Mouse (Mus musculus) neural tube, embryonic 11.5 days (tissue): ENCODE measurements around the gene Btnl9. TPM values are rescaled to one million over a fixed set of nuclear protein-coding genes. Genes with fewer than 3 reads are reported as not detected.

ENCODE experiments used
- ATAC-seq: fragments of 200-750 bp; cut with Nextera tagmentation; 2 replicates; pipeline ENCODE4 v1.8.0; 2017; ENCODE audit warnings: moderate number of reproducible peaks, mild to moderate bottlenecking, moderate TSS enrichment, moderate library complexity; ENCODE audit not compliant: insufficient read depth, low FRiP score, low TSS enrichment
- DNase-seq: peaks from one replicate; pipeline ENCODE4 v3.0.0-alpha.2; 2015; ENCODE audit warnings: low spot score
- H3K27ac ChIP-seq: fragments of 300-500 bp; sonication (generic); 2 replicates; pipeline ENCODE4 v1.5.1; 2014; ENCODE audit warnings: low read depth, mild to moderate bottlenecking, low read length
- H3K27me3 ChIP-seq: fragments of 300-500 bp; sonication (generic); 2 replicates; pipeline ENCODE4 v1.6.1; 2014; ENCODE audit warnings: mild to moderate bottlenecking, low read length, mixed read lengths; ENCODE audit not compliant: control insufficient read depth, insufficient read depth
- H3K36me3 ChIP-seq: fragments of 300-500 bp; sonication (generic); 2 replicates; pipeline ENCODE4 v1.6.1; 2014; ENCODE audit warnings: mild to moderate bottlenecking, low read length, moderate library complexity, mixed read lengths; ENCODE audit not compliant: control insufficient read depth, insufficient read depth
- H3K4me1 ChIP-seq: fragments of 300-500 bp; sonication (generic); 2 replicates; pipeline ENCODE4 v1.6.1; 2014; ENCODE audit warnings: low read length, mixed read lengths; ENCODE audit not compliant: control insufficient read depth, insufficient read depth
- H3K4me2 ChIP-seq: fragments of 300-500 bp; sonication (generic); 2 replicates; pipeline ENCODE4 v1.6.1; 2014; ENCODE audit warnings: low read depth, mild to moderate bottlenecking, moderate library complexity
- H3K4me3 ChIP-seq: fragments of 300-500 bp; sonication (generic); 2 replicates; pipeline ENCODE4 v1.5.1; 2014; ENCODE audit warnings: low read depth, low read length
- H3K9ac ChIP-seq: fragments of 300-500 bp; sonication (generic); 2 replicates; pipeline ENCODE4 v1.6.1; 2014; ENCODE audit warnings: mild to moderate bottlenecking, low read length
- H3K9me3 ChIP-seq: fragments of 300-500 bp; sonication (generic); 2 replicates; pipeline ENCODE4 v1.6.1; 2016; ENCODE audit warnings: low read length; ENCODE audit not compliant: control insufficient read depth
- WGBS: fragments of 180-500 bp; shearing (Covaris S2); extraction: QIAGEN DNeasy Blood & Tissue Kit; methylation state at CpG from one replicate; pipeline ENCODE4 v1.1.7; 2014; 5-methylcytosine and 5-hydroxymethylcytosine counted together
- polyA plus RNA-seq: library from polyadenylated mRNA; unstranded; fragments of >200 nt; fragmentation: Nextera tagmentation; extraction: Ambion mirVana; gene quantifications from 2 replicates; pipeline ENCODE4 v1.2.1, GENCODE M21; 2014

The Btnl9 gene
- polyA plus RNA-seq, 1 experiment from 2014 or later = 0.21 TPM

- no peaks in the 10 kb centered on the region for H3K27me3 ChIP-seq
- H3K9me3 ChIP-seq = no peaks in the 10 kb centered on the region
- H3K9ac ChIP-seq = no peak overlapping the region
- WGBS = 93% methylated on average over 2 of the region's 2 CpGs
- no peak overlapping the region for H3K4me2 ChIP-seq
- H3K36me3 ChIP-seq = no peaks in the 10 kb centered on the region
- H3K27ac ChIP-seq = no peak overlapping the region
- ATAC-seq = no peak
- DNase-seq = no peak
- no peaks in the 10 kb centered on the region for H3K4me1 ChIP-seq
- no peak overlapping the region for H3K4me3 ChIP-seq
Observed at GRCm38 (mm10) chr11:49156821-49157814, 29.8 kb downstream of the Btnl9 start.

- ATAC-seq (no peak), DNase-seq (no peak)
- 80% methylated on average over 1 of the region's 1 CpGs for WGBS
- Histone ChIP-seq H3K4me1 (no peaks in the 10 kb centered on the region), H3K27ac (no peak within 1 kb of the TSS), H3K36me3 (no peaks in the 10 kb centered on the region), H3K4me2 (no peak within 1 kb of the TSS), H3K9ac (no peak within 1 kb of the TSS), H3K9me3 (no peaks in the 10 kb centered on the region), H3K4me3 (no peak within 1 kb of the TSS), H3K27me3 (no peaks in the 10 kb centered on the region)
Observed at GRCm38 (mm10) chr11:49154077-49154476, 32.9 kb downstream of the Btnl9 start, which contains the start of gene Olfr1394. Olfr1394 (plus strand) TSS chr11:49154377.

- Histone ChIP-seq H3K4me2 (no peak within 1 kb of the TSS), H3K4me1 (no peaks in the 10 kb centered on the region), H3K9me3 (no peaks in the 10 kb centered on the region), H3K4me3 (no peak within 1 kb of the TSS), H3K9ac (no peak within 1 kb of the TSS), H3K36me3 (no peaks in the 10 kb centered on the region), H3K27me3 (no peaks in the 10 kb centered on the region), H3K27ac (no peak within 1 kb of the TSS)
- ATAC-seq (no peak), DNase-seq (no peak)
- WGBS = 93% methylated on average over 6 of the region's 6 CpGs
Observed at GRCm38 (mm10) chr11:49141974-49142373, 45.0 kb downstream of the Btnl9 start, which contains the start of gene Olfr1395. Olfr1395 (plus strand) TSS chr11:49142274.

- no peak overlapping the region for H3K4me2 ChIP-seq
- no peaks in the 10 kb centered on the region for H3K27me3 ChIP-seq
- 92% methylated on average over 2 of the region's 2 CpGs for WGBS
- no peaks in the 10 kb centered on the region for H3K4me1 ChIP-seq
- no peak overlapping the region for H3K27ac ChIP-seq
- no peak overlapping the region for H3K4me3 ChIP-seq
- H3K36me3 ChIP-seq = no peaks in the 10 kb centered on the region
- H3K9me3 ChIP-seq = no peaks in the 10 kb centered on the region
- H3K9ac ChIP-seq = no peak overlapping the region
- ATAC-seq (no peak), DNase-seq (no peak)
Observed at GRCm38 (mm10) chr11:49124169-49124568, 62.8 kb downstream of the Btnl9 start.

- Histone ChIP-seq H3K4me2 (no peak overlapping the region), H3K9ac (no peak overlapping the region), H3K36me3 (no peaks in the 10 kb centered on the region), H3K4me1 (no peaks in the 10 kb centered on the region), H3K27ac (no peak overlapping the region), H3K27me3 (no peaks in the 10 kb centered on the region), H3K4me3 (no peak overlapping the region), H3K9me3 (no peaks in the 10 kb centered on the region)
- ATAC-seq (no peak), DNase-seq (no peak)
- 93% methylated on average over 3 of the region's 3 CpGs for WGBS
Observed at GRCm38 (mm10) chr11:49119635-49120034, 67.3 kb downstream of the Btnl9 start.

Other genes with a start within 250 kb of the Btnl9 start
- gene Psme2b, start 241.0 kb downstream of the Btnl9 start, polyA plus RNA-seq = 1.2 and 2.1 TPM in 2 replicates
- gene Olfr56, start 208.3 kb downstream of the Btnl9 start, polyA plus RNA-seq = not detected in 2 replicates
- gene 9930111J21Rik1, start 207.8 kb downstream of the Btnl9 start, polyA plus RNA-seq = 0.09 and 0.30 TPM in 2 replicates
- gene Gm12185, start 194.9 kb downstream of the Btnl9 start, polyA plus RNA-seq = not detected in 2 replicates
- not detected in 2 replicates for gene Tgtp1, start 193.0 kb downstream of the Btnl9 start, polyA plus RNA-seq
- gene 9930111J21Rik2, start 135.9 kb downstream of the Btnl9 start, polyA plus RNA-seq = 0.09 and 0.27 TPM in 2 replicates
- gene Tgtp2, start 123.0 kb downstream of the Btnl9 start, polyA plus RNA-seq = not detected in 2 replicates
- gene Ifi47, start 110.6 kb downstream of the Btnl9 start, polyA plus RNA-seq = 0.36 and 0.57 TPM in 2 replicates
- gene Olfr1396, start 72.3 kb downstream of the Btnl9 start, polyA plus RNA-seq = not detected in 2 replicates
- gene Olfr1395, start 44.9 kb downstream of the Btnl9 start, polyA plus RNA-seq = not detected in 2 replicates
- gene Olfr1394, start 32.8 kb downstream of the Btnl9 start, polyA plus RNA-seq = not detected in 2 replicates
- 57.2 and 62.5 TPM in 2 replicates for gene Zfp62, start 16.1 kb upstream of the Btnl9 start, polyA plus RNA-seq
- 28.6 and 33.2 TPM in 2 replicates for gene Mgat1, start 57.0 kb upstream of the Btnl9 start, polyA plus RNA-seq
- gene Olfr1393, start 91.1 kb upstream of the Btnl9 start, polyA plus RNA-seq = 0.08 and 0.12 TPM in 2 replicates
- not detected in 2 replicates for gene Olfr1392, start 98.1 kb upstream of the Btnl9 start, polyA plus RNA-seq
- not detected in 2 replicates for gene Olfr10, start 117.6 kb upstream of the Btnl9 start, polyA plus RNA-seq
- gene Olfr1391, start 135.6 kb upstream of the Btnl9 start, polyA plus RNA-seq = not detected in 2 replicates
- not detected in 2 replicates for gene Olfr1390, start 148.0 kb upstream of the Btnl9 start, polyA plus RNA-seq
- gene Olfr1389, start 235.9 kb upstream of the Btnl9 start, polyA plus RNA-seq = not detected in 2 replicates
- 0.08 TPM in 1 of 2 replicates, not detected in the other for gene Olfr1388, start 249.5 kb upstream of the Btnl9 start, polyA plus RNA-seq